Mouse (Mus musculus) inflammation-experienced regulatory T-cells, adult 6 months (primary cell): ENCODE data around the gene Pitpnm2. TPM values are rescaled to one million over a fixed set of nuclear protein-coding genes. Genes with fewer than 3 reads are reported as not detected.
"Not testable (repeated sequence)": the region's sequence is repeated elsewhere in the genome, so short reads cannot be mapped to it uniquely, and the experiment has no call there.

Experiments
- ATAC-seq: one replicate; pipeline ENCODE4 v1.8.0; 2017
- polyA plus RNA-seq, 3 experiments: library from polyadenylated mRNA; unstranded; fragments of 100-300 nt; shearing (Covaris generic); gene quantifications; one replicate each; pipeline ENCODE4 v1.2.1; 2017

Pitpnm2 gene
- polyA plus RNA-seq, 3 experiments from 2014 or later = 5.5 to 15.7 (median 11.1) TPM

DNA sequence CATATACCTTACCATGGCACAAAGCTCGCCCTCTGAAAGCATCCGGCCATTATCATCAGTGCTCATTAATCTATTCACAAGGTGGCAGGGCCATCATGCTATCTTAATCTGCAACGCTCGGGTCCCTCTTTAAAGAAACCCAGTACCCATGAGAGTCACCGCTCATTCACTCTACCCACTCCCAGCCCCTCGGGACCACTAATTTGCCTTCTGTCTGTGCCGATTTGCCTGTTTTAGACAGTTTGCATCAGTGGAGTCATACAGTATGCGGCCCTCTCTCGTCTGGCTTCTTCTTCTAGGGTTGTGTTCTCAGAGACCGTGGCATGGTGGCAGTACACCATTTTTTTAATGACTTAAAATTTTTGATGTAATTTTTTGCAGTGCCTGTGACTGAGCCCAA lies 30.1 kb downstream of the Pitpnm2 start:
- ATAC-seq = no peak

GRCm38 (mm10) chr5:124218986-124219385 lies 30.6 kb downstream of the Pitpnm2 start:
- no peak for ATAC-seq

DNA sequence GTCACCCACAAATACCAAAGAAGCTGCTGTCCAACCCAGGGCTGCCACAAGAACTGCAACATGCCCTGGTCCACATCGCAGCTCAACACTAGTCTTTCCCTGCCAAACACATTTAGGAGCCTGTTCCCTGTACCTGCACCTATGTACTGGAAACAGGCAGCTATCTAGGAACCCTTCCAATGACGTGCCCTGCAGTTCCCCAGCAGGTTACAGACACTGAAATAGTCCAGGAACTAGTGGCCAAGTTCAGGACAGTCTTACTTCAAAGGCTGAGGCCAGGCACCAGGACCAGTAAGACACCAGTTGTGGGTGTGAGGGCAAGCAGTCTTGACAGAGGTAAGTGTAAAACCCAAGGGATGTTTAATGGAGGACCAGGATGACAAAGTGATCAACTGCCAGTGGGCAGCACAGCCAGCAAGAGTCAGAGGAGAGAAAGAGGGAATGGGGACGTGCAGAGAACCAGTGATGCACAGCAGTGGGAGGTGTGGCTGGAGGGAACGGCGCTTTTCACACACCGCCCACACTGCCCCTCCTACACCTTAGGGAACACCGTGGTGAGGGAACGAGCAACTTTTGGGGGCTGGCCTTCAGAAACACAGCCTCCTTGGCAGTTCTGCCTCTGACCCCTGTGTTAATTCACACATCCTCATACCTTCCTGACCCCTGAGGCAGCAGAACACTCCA lies 31.9 kb downstream of the Pitpnm2 start:
- no peak for ATAC-seq

DNA sequence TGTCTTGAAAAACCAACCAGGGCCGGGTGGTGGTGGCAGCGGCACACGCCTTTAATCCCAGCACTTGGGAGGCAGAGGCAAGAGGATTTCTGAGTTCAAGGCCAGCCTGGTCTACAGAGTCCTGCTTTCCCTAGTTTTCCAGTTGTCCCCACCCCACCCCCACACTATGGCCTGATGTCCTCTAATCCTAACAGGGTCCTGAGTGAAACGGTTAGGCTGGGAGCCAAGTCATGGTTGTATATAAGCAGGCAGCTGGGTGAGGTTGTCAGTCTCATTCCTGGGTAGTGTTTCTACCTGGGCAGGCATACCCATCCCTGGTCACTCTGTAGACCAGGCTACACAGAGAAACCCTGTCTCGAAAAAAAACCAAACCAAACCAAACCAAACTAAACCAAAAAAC lies 32.5 kb downstream of the Pitpnm2 start:
- not testable (repeated sequence) for ATAC-seq

DNA sequence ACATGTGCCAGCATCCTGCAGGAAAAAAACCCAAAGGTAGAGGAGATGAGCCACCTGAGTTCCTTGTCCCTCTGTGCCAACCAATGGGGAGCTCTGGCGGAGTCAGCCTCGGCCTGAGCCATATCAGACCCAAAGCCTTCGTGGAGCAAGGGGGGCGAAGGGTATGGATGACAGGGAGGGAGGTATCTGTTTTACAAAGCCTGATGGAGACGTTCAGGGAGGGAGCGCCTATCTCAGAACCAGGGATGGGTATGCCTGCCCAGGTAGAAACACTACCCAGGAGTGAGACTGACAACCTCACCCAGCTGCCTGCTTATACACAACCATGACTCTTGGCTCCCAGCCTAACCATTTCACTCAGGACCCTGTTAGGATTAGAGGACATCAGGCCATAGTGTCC lies 33.2 kb downstream of the Pitpnm2 start:
- no peak for ATAC-seq

DNA sequence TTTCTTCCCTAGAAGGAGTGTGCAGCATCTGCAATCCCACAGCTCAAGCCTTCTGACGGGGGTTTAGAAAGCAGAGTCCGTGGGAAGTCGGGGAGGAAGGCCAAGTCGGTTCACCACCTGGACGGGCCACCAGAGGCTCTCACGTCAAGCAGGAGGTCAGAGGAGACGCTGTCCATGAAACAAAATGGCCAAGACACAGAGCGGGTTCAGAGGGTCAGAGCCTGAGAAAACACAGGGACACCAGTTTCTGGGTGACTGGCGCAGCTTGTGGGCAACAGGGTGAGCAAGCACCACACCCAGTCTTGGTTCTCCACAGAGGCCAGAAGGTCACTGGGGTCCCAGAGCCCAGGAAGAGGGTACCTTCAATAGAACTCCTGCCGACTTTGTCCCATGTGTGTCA lies 33.9 kb downstream of the Pitpnm2 start:
- ATAC-seq = no peak

- ATAC-seq = peak; percentile 76
Measured at GRCm38 (mm10) chr5:124214516-124215145, 34.9 kb downstream of the Pitpnm2 start.

DNA sequence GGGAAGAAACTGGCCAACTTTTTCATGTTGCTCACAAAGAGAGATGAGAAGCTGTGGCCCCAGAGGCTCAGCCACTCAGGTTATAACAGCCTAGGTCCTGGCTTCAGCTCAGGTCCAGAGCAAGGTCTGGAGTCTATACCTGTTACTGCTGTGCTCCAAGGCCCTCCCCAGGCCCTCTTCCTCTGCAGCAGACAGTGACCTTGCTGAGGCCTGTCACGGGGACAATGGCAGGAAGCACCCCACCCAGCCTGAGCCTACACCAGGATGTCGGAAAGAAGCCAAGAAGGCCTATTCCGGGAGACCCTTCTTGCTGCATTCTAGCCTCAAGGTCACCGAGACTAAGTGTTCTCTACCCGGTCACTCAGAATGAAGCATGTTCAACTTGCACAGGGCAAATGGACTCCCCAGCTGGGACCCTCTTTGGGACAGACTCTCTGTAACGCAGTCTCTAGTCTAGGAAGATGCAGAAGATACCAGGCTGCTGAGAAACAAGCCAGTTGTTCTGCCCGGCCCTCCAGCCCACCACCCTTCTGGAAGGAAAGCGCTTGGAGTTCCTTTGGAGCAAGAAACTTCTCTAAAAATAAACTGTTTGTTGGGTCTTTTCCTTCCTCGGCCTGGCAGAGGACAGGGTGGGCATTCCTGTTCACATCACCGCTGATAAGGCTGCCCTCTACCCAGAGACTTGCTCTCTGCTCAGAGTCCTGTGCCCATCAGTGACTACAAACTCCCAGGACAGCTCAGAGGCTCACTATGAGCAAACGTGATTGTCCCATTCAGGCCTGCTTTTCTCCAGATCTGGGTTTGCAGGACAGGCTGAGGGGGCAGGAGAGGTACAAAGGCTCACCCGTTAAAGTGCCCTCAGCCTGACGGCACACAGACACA lies 35.7 kb downstream of the Pitpnm2 start:
- peak; percentile 65 for ATAC-seq

DNA sequence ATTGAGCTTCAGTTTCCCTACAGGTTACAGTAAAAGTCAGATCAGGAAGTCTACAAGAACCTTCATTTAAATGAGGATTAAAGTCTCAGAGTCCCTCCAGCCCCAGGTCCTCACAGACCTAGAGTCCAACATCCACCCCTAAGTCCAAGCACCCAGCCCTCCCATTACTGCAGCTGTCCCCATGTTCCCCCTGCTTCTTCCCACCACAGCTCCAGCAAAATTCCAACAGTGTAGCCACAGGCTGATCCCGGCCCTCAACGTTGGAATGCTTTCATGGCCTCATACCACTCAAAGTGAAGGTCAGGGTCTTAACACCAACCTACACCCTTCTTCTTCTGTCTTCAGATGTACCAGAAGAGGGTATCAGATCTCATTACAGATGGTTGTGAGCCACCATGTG lies 37.9 kb downstream of the Pitpnm2 start:
- no peak for ATAC-seq

GRCm38 (mm10) chr5:124211234-124211633 lies 38.3 kb downstream of the Pitpnm2 start:
- no peak for ATAC-seq

GRCm38 (mm10) chr5:124210281-124211016 lies 39.1 kb downstream of the Pitpnm2 start:
- no peak for ATAC-seq

- no peak for ATAC-seq
Measured at GRCm38 (mm10) chr5:124209850-124210249, 39.7 kb downstream of the Pitpnm2 start.

DNA sequence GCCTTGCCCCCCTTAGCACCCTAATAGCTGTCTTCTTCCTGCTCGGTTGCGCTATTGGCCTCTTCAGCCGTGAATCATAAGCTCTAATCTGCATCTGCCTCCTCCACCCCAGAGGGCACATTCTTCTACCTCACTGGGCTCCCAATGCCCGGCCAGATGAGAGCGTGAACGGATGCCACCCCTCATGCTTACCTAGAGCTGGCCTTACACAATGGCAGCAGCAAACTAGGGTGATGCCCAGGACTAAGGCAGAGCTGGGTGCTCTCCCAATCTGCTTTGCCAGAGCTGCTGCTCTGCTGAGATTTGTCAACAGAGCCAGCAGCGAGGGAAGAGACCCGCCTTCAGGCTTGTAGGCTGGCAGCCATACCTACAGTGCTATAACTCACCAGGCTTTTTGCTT lies 41.5 kb downstream of the Pitpnm2 start:
- ATAC-seq = no peak

DNA sequence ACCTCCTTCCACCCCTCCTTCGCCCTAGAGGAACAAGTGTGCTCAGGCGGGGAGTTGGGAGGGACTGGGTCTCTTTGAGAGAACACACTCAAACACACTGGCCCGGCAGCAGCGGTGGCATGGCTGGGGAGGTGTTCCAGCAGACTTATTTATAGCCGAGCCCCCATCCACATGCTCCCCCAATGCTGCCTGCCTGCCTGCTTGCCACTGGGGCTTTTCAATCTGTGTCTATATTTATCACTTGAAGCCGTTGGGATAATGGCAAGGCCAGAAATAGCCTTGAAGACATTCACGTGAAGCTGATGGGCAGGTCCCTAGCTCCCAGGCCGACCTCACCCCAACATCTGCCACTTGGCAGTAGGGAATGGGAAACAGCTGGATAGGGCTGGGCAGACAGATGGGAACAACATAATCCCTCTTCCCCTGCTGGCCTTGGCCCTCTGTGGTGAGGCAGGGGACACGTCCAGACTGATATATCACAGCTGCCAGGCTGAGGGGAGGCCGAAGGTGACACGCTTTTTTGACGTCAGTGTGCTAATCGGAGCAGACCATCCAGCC lies 43.0 kb downstream of the Pitpnm2 start:
- ATAC-seq = no peak

DNA sequence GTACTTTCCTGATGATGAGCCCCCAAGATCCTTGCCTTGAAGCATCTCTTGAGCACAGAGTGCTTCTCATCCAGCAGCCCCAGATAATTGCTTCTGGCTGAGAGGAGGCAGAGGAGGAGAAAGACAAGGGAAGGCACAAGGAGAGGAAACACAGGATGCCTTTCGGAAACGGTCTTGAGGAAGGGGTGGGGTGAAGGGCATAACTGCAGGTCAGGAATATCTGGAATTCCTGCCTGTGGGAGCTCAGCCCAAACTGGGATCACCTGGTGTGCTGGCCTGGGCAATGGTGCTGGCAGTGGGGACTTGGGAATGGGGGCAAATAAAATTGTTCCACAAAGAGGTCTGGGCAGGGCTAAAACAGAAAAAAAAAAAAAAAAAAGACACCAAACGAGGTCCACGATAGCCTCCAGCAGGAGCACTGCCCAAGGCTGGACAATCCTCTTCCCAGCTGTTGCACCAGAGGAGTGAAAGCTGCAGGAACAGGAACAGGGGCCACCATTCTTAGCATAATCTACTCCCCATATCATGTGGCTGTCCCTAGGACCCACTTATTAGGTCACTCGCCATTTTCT lies 43.7 kb downstream of the Pitpnm2 start:
- no peak for ATAC-seq

GRCm38 (mm10) chr5:124205211-124205610 lies 44.3 kb downstream of the Pitpnm2 start:
- no peak for ATAC-seq

- ATAC-seq = no peak
Measured at GRCm38 (mm10) chr5:124204127-124204794, 45.3 kb downstream of the Pitpnm2 start.

DNA sequence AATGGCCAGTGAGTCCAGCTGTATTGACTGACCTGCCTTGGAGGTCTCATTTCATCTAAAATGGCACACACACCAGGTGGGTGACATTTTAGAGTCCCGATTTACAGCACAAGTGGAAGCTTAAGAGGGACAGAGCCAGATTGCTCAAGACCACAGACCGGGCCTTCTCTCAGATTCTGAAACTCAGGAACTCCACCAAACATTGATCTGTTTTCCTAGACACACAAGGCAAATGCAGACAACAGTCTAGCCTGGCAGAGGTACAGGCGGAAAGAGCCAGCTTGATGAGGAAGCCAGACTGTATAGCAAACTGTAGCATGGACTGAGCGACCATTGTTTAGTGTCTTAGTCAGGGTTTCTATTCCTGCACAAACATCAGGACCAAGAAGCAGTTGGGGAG lies 46.3 kb downstream of the Pitpnm2 start:
- ATAC-seq = no peak

- no peak for ATAC-seq
Measured at GRCm38 (mm10) chr5:124202071-124202470, 47.5 kb downstream of the Pitpnm2 start.

DNA sequence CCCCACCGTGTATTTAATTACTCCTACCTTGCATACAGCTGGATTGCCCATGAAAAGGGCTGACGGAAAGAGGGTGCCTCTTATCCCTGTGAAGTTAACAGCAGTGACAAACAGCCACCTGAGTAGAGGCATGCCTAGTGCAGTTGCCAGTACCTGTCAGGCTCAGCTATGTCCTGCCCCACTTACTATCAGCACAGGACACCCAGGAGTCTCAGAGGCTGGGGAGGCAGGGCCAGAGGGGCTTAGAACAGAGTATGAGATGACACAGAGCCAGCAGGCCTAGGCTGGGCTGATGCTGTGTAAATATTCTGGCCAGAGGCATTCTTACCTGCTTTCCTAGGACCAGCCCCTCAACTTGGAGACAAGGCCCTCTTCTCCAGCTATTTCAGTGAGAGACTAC lies 48.0 kb downstream of the Pitpnm2 start:
- no peak for ATAC-seq

DNA sequence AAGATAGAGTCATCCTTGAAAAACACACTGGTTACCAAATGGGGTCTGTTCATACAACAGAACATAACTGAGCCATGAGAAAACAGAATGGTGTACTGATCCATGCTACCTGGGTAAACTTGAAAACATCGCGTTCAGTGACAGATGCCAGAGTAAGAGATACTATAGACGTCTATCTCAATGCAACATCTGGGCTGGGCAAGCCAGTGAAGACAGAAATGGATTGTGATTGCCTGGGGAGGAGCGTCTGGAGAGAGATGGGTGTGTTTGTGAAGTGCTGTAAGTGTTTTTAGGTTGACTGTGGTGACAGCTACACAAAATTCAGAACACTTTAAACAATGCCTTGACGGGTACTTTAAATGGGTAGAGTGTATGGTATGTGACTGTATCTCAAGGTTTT lies 48.7 kb downstream of the Pitpnm2 start:
- ATAC-seq = no peak

GRCm38 (mm10) chr5:124199168-124199567 lies 50.4 kb downstream of the Pitpnm2 start:
- no peak for ATAC-seq
